Mouse (Mus musculus) MEL (cell line): ENCODE results near the gene Plau. TPM values are rescaled to one million over a fixed set of nuclear protein-coding genes. Genes with fewer than 3 reads are reported as not detected.

Source experiments
- DNase-seq: peaks from one replicate; pipeline ENCODE4 v3.0.0; 2011; ENCODE audit warnings: low read depth, low spot score
- H3K27ac ChIP-seq: 2 replicates; pipeline ENCODE4 v1.5.1; 2012; ENCODE audit warnings: low read depth, mild to moderate bottlenecking, control low read depth, low read length, moderate library complexity; ENCODE audit not compliant: control insufficient read depth
- H3K27me3 ChIP-seq, 2 experiments: fragments of 150-350 bp in 1 of 2; sonication (generic) in 1 of 2; 2 replicates each; pipeline ENCODE4 v1.6.1; 2012; ENCODE audit warnings: low read length in 2 of 2, mild to moderate bottlenecking in 2 of 2, improper control_type of control experiment in 1 of 2, moderate library complexity in 1 of 2; ENCODE audit not compliant: insufficient read depth in 2 of 2, control insufficient read depth in 1 of 2
- H3K36me3 ChIP-seq, 2 experiments: 2 replicates each; pipeline ENCODE4 v1.6.1; 2012 to 2014; ENCODE audit warnings: low read length in 2 of 2, improper control_type of control experiment in 1 of 2, inconsistent platforms in 1 of 2, mild to moderate bottlenecking in 1 of 2; ENCODE audit not compliant: insufficient read depth in 2 of 2, control insufficient read depth in 1 of 2
- H3K4me1 ChIP-seq, 2 experiments: fragments of 150-350 bp in 1 of 2; sonication (generic) in 1 of 2; 2 replicates each; pipeline ENCODE4 v1.6.1; 2012; ENCODE audit warnings: low read length in 2 of 2, improper control_type of control experiment in 1 of 2, mild to moderate bottlenecking in 1 of 2; ENCODE audit not compliant: insufficient read depth in 2 of 2, control insufficient read depth in 1 of 2
- H3K4me3 ChIP-seq, 2 experiments: fragments of 150-350 bp in 1 of 2; sonication (generic) in 1 of 2; 2 replicates each; pipeline ENCODE4 v1.5.1; 2012; ENCODE audit warnings: low read depth in 2 of 2, low read length in 2 of 2, mild to moderate bottlenecking in 2 of 2, moderate library complexity in 2 of 2, control low read depth in 1 of 2, improper control_type of control experiment in 1 of 2; ENCODE audit not compliant: control insufficient read depth in 1 of 2, insufficient read depth in 1 of 2
- H3K79me2 ChIP-seq: 2 replicates; pipeline ENCODE4 v1.6.1; 2012; ENCODE audit warnings: mild to moderate bottlenecking, low read length, moderate library complexity; ENCODE audit not compliant: control insufficient read depth, poor library complexity, insufficient read depth
- H3K9ac ChIP-seq: 2 replicates; pipeline ENCODE4 v1.6.1; 2012; ENCODE audit warnings: low read depth, mild to moderate bottlenecking, control low read depth, low read length, moderate library complexity; ENCODE audit not compliant: control insufficient read depth, poor library complexity, severe bottlenecking
- H3K9me3 ChIP-seq: fragments of 150-350 bp; sonication (generic); replicated peaks from 2 replicates; pipeline ENCODE4 v1.6.1; 2012; ENCODE audit warnings: mild to moderate bottlenecking, low read length, improper control_type of control experiment, moderate library complexity; ENCODE audit not compliant: insufficient read depth
- CHD1 ChIP-seq: IDR thresholded peaks from 2 replicates; pipeline ENCODE4 v1.6.1; 2012; ENCODE audit warnings: low read depth, mild to moderate bottlenecking, inconsistent platforms, low read length, improper control_type of control experiment
- CHD2 ChIP-seq: IDR thresholded peaks from 2 replicates; pipeline ENCODE4 v1.6.1; 2011; ENCODE audit warnings: low read length, improper control_type of control experiment
- CTCF ChIP-seq, 3 experiments: IDR thresholded peaks in 2 of 3; conservative IDR thresholded peaks in 1 of 3; 2 replicates each; pipeline ENCODE4 v1.5.1; 2011 to 2012; ENCODE audit warnings: low read length in 3 of 3, low read depth in 2 of 3, mild to moderate bottlenecking in 2 of 3, improper control_type of control experiment in 1 of 3, inconsistent platforms in 1 of 3, mixed read lengths in 1 of 3, moderate library complexity in 1 of 3; ENCODE audit not compliant: control insufficient read depth in 1 of 3, insufficient read depth in 1 of 3, poor library complexity in 1 of 3, severe bottlenecking in 1 of 3
- ELF1 ChIP-seq: IDR thresholded peaks from 2 replicates; pipeline ENCODE4 v1.6.1; 2014; ENCODE audit warnings: low read depth, mild to moderate bottlenecking, inconsistent platforms, low read length, improper control_type of control experiment, moderate library complexity
- EP300 ChIP-seq, 2 experiments: IDR thresholded peaks; 2 replicates each; pipeline ENCODE4 v1.6.1; 2011; ENCODE audit warnings: improper control_type of control experiment in 2 of 2, low read length in 2 of 2, low read depth in 1 of 2, mild to moderate bottlenecking in 1 of 2
- GABPA ChIP-seq: IDR thresholded peaks from 2 replicates; pipeline ENCODE4 v1.6.1; 2012; ENCODE audit warnings: low read depth, mild to moderate bottlenecking, inconsistent platforms, low read length, improper control_type of control experiment, moderate library complexity
- GATA1 ChIP-seq: IDR thresholded peaks from 2 replicates; pipeline ENCODE4 v1.6.1; 2011; ENCODE audit warnings: low read depth, low read length, improper control_type of control experiment
- HCFC1 ChIP-seq: IDR thresholded peaks from 2 replicates; pipeline ENCODE4 v1.6.1; 2012; ENCODE audit warnings: low read depth, mild to moderate bottlenecking, inconsistent platforms, low read length, improper control_type of control experiment, moderate library complexity
- JUND ChIP-seq: IDR thresholded peaks from 2 replicates; pipeline ENCODE4 v1.6.1; 2011; ENCODE audit warnings: low read depth, mild to moderate bottlenecking, improper control_type of control experiment, low read length
- MAX ChIP-seq: IDR thresholded peaks from 2 replicates; pipeline ENCODE4 v1.6.1; 2011; ENCODE audit warnings: low read length, improper control_type of control experiment
- MAZ ChIP-seq: IDR thresholded peaks from 2 replicates; pipeline ENCODE4 v1.6.1; 2012; ENCODE audit warnings: low read depth, mild to moderate bottlenecking, inconsistent platforms, low read length, improper control_type of control experiment
- MEF2A ChIP-seq: IDR thresholded peaks from 2 replicates; pipeline ENCODE4 v1.6.1; 2014; ENCODE audit warnings: low read depth, mild to moderate bottlenecking, inconsistent platforms, low read length, improper control_type of control experiment; ENCODE audit not compliant: poor library complexity, insufficient replicate concordance, severe bottlenecking; ENCODE audit errors: extremely low read depth
- MXI1 ChIP-seq: IDR thresholded peaks from 2 replicates; pipeline ENCODE4 v1.6.1; 2011; ENCODE audit warnings: mild to moderate bottlenecking, low read depth, low read length, improper control_type of control experiment
- NELFE ChIP-seq: IDR thresholded peaks from 2 replicates; pipeline ENCODE4 v1.6.1; 2011; ENCODE audit warnings: low read depth, low read length, improper control_type of control experiment
- NRF1 ChIP-seq: IDR thresholded peaks from 2 replicates; pipeline ENCODE4 v1.6.1; 2014; ENCODE audit warnings: low read depth, mild to moderate bottlenecking, inconsistent platforms, low read length, improper control_type of control experiment, moderate library complexity; ENCODE audit not compliant: poor library complexity, insufficient read depth, severe bottlenecking
- POLR2A ChIP-seq, 2 experiments: IDR thresholded peaks; 2 replicates each; pipeline ENCODE4 v1.6.1; 2011 to 2012; ENCODE audit warnings: low read length in 2 of 2, mild to moderate bottlenecking in 2 of 2, control low read depth in 1 of 2, improper control_type of control experiment in 1 of 2, low read depth in 1 of 2, moderate library complexity in 1 of 2; ENCODE audit not compliant: control insufficient read depth in 1 of 2, insufficient read depth in 1 of 2, poor library complexity in 1 of 2
- POLR2AphosphoS2 ChIP-seq: IDR thresholded peaks from 2 replicates; pipeline ENCODE4 v1.6.1; 2011; ENCODE audit warnings: low read length, improper control_type of control experiment
- SIN3A ChIP-seq: IDR thresholded peaks from 2 replicates; pipeline ENCODE4 v1.6.1; 2012; ENCODE audit warnings: low read length, improper control_type of control experiment, inconsistent platforms
- TCF12 ChIP-seq: IDR thresholded peaks from 2 replicates; pipeline ENCODE4 v1.6.1; 2014; ENCODE audit warnings: low read depth, mild to moderate bottlenecking, inconsistent platforms, low read length, improper control_type of control experiment, moderate library complexity
- UBTF ChIP-seq: IDR thresholded peaks from 2 replicates; pipeline ENCODE4 v1.6.1; 2012; ENCODE audit warnings: low read depth, mild to moderate bottlenecking, inconsistent platforms, low read length, improper control_type of control experiment, moderate library complexity, borderline replicate concordance; ENCODE audit not compliant: insufficient read depth
- USF1 ChIP-seq: IDR thresholded peaks from 2 replicates; pipeline ENCODE4 v1.6.1; 2014; ENCODE audit warnings: low read depth, mild to moderate bottlenecking, inconsistent platforms, low read length, improper control_type of control experiment, moderate library complexity
- USF2 ChIP-seq, 2 experiments: IDR thresholded peaks; 2 replicates each; pipeline ENCODE4 v1.6.1; 2011 to 2012; ENCODE audit warnings: improper control_type of control experiment in 2 of 2, low read length in 2 of 2, borderline replicate concordance in 1 of 2, inconsistent platforms in 1 of 2, low read depth in 1 of 2, mild to moderate bottlenecking in 1 of 2; ENCODE audit not compliant: insufficient read depth in 1 of 2
- ZKSCAN1 ChIP-seq: IDR thresholded peaks from 2 replicates; pipeline ENCODE4 v1.6.1; 2012; ENCODE audit warnings: low read depth, mild to moderate bottlenecking, inconsistent platforms, low read length, improper control_type of control experiment, moderate library complexity
- ZMIZ1 ChIP-seq: IDR thresholded peaks from 2 replicates; pipeline ENCODE4 v1.6.1; 2012; ENCODE audit warnings: low read depth, mild to moderate bottlenecking, inconsistent platforms, low read length, improper control_type of control experiment, moderate library complexity
- polyA plus RNA-seq, 2 experiments: library from polyadenylated mRNA; stranded (reverse) in 1 of 2; unstranded in 1 of 2; fragments of >175 nt in 1 of 2; fragments of >200 nt in 1 of 2; gene quantifications; 2 replicates each; pipeline versions ENCODE4 v1.2.1 to v1.2.4; 2012; ENCODE audit warnings: low replicate concordance in 2 of 2, low read depth in 1 of 2; ENCODE audit not compliant: insufficient read length in 2 of 2, insufficient read depth in 1 of 2, missing spikeins in 1 of 2
- total RNA-seq: library from RNA; depleted of rRNA; stranded (reverse); fragments of 300-350 nt; gene quantifications from 2 replicates; pipeline ENCODE4 v1.2.3, GENCODE M21; 2012

The Plau gene
- total and polyA plus RNA-seq, 3 experiments, result 0.04 TPM; not detected in 2

GRCm38 (mm10) chr14:20792922-20793757, 43.3 kb upstream of the Plau start:
- Histone ChIP-seq H3K79me2 (peaks cover 9% of the 10 kb centered on the region), H3K9ac (peak overlapping the region; percentile 94), H3K27me3 (no peaks in the 10 kb centered on the region), H3K9me3 (no peaks in the 10 kb centered on the region), H3K27ac (no peak overlapping the region), H3K36me3 (peaks cover 2 to 14% of the 10 kb centered on the region in 2 experiments), H3K4me1 (peaks cover 1 to 10% of the 10 kb centered on the region in 2 experiments; a peak in 3 of 4 replicates), H3K4me3 (peak overlapping the region; percentile 82 to 88)
- TF ChIP-seq JUND, result no peak
- no peak for TF ChIP-seq GABPA
- 0 out of 2 replicates have a peak, but pooled peaks have one; percentile 12 for TF ChIP-seq SIN3A
- TF ChIP-seq HCFC1, result no peak
- no peak for TF ChIP-seq CHD1
- no peak for TF ChIP-seq USF2 (IDR thresholded peaks at IDR 0.05; ENCODE audit: borderline replicate concordance in 1 of 2, insufficient read depth in 1 of 2, low read depth in 1 of 2, low read length in 2 of 2)
- TF ChIP-seq ZKSCAN1, result no peak
- TF ChIP-seq USF1, result no peak
- DNase-seq, result peak; percentile 40

GRCm38 (mm10) chr14:20793758-20794531, 42.5 kb upstream of the Plau start, which contains the start of gene Camk2g:
Camk2g (minus strand) TSS chr14:20794088.
- H3K27ac ChIP-seq, result peak within 1 kb of the TSS; percentile 57
- peak within 1 kb of the TSS; percentile 94 for H3K9ac ChIP-seq
- H3K36me3 ChIP-seq, result peaks cover 2 to 14% of the 10 kb centered on the region in 2 experiments
- peak within 1 kb of the TSS; percentile 87 to 99 for H3K4me3 ChIP-seq
- H3K9me3 ChIP-seq, result no peaks in the 10 kb centered on the region
- peaks cover 9% of the 10 kb centered on the region for H3K79me2 ChIP-seq
- DNase-seq, result peak; percentile 88
- peaks cover 1 to 15% of the 10 kb centered on the region in 2 experiments; a peak in 3 of 4 replicates for H3K4me1 ChIP-seq
- no peaks in the 10 kb centered on the region for H3K27me3 ChIP-seq
- peak; percentile 72 to 81; a peak in 3 of 4 replicates for TF ChIP-seq POLR2A (IDR thresholded peaks at IDR 0.05; ENCODE audit: control insufficient read depth in 1 of 2, insufficient read depth in 1 of 2, low read depth in 1 of 2, low read length in 2 of 2, poor library complexity in 1 of 2)
- TF ChIP-seq EP300 (IDR thresholded peaks at IDR 0.05; ENCODE audit: low read depth in 1 of 2, low read length in 2 of 2), result no peak
- peak; percentile 77 for TF ChIP-seq ZMIZ1
- peak; percentile 2; the same call in 1 of the 2 replicates for TF ChIP-seq MAZ
- no peak for TF ChIP-seq CHD1
- no peak for TF ChIP-seq ZKSCAN1
- TF ChIP-seq SIN3A, result peak; percentile 25; the same call in 1 of the 2 replicates
- peak; percentile 76; the same call in 1 of the 2 replicates for TF ChIP-seq MXI1
- TF ChIP-seq NRF1, result peak; percentile 18; the same call in 1 of the 2 replicates
- no peak for TF ChIP-seq POLR2AphosphoS2
- TF ChIP-seq UBTF, result 0 out of 2 replicates have a peak, but pooled peaks have one; percentile 35
- no peak for TF ChIP-seq GATA1
- peak; percentile 70 for TF ChIP-seq CHD2
- TF ChIP-seq CTCF (IDR thresholded peaks at IDR 0.05 in 2 of 3, conservative IDR thresholded peaks at IDR 0.05 in 1 of 3; ENCODE audit: control insufficient read depth in 1 of 3, insufficient read depth in 1 of 3, low read depth in 2 of 3, low read length in 3 of 3, poor library complexity in 1 of 3, severe bottlenecking in 1 of 3), result 0 out of 6 replicates have a peak, but pooled peaks of 1 of the 3 experiments have one; percentile 22
- no peak for TF ChIP-seq ELF1
- peak; percentile 27; the same call in 1 of the 2 replicates for TF ChIP-seq MAX
- 0 out of 2 replicates have a peak, but pooled peaks have one; percentile 10 for TF ChIP-seq TCF12
- TF ChIP-seq MEF2A, result no peak
- peak; percentile 48; the same call in 1 of the 2 replicates for TF ChIP-seq HCFC1
- peak; percentile 78 for TF ChIP-seq NELFE
